Mouse (Mus musculus) c-Kit-positive CD71-positive TER-119-positive erythroid progenitor cells, embryonic 14.5 days (primary cell): ENCODE data around the gene Ralgps1.

Experiments used
- DNase-seq: peaks from one replicate; pipeline ENCODE4 v3.0.0-alpha.2; 2013; ENCODE audit warnings: low spot score

Ralgps1 gene

GRCm38 (mm10) chr2:33173686-33174085 is 197.6 kb downstream of the Ralgps1 start:
- DNase-seq, result no peak

- no peak for DNase-seq
Measured at GRCm38 (mm10) chr2:33173126-33173525, 198.2 kb downstream of the Ralgps1 start.

- DNase-seq, result no peak
Measured at GRCm38 (mm10) chr2:33170777-33171565, 200.3 kb downstream of the Ralgps1 start.

- DNase-seq, result no peak
Measured at GRCm38 (mm10) chr2:33169445-33169844, 201.8 kb downstream of the Ralgps1 start.

GRCm38 (mm10) chr2:33167060-33167459 is 204.2 kb downstream of the Ralgps1 start:
- no peak for DNase-seq

GRCm38 (mm10) chr2:33165710-33166374 is 205.4 kb downstream of the Ralgps1 start:
- DNase-seq, result no peak

- no peak for DNase-seq
Measured at GRCm38 (mm10) chr2:33165229-33165628, 206.1 kb downstream of the Ralgps1 start.

- no peak for DNase-seq
Measured at GRCm38 (mm10) chr2:33164646-33165045, 206.6 kb downstream of the Ralgps1 start.

GRCm38 (mm10) chr2:33162126-33162525 is 209.2 kb downstream of the Ralgps1 start:
- DNase-seq, result no peak

GRCm38 (mm10) chr2:33160326-33160973 is 210.8 kb downstream of the Ralgps1 start:
- no peak for DNase-seq

GRCm38 (mm10) chr2:33159593-33159992 is 211.7 kb downstream of the Ralgps1 start:
- DNase-seq, result no peak

GRCm38 (mm10) chr2:33158895-33159294 is 212.4 kb downstream of the Ralgps1 start:
- no peak for DNase-seq

GRCm38 (mm10) chr2:33156283-33156781 is 215.0 kb downstream of the Ralgps1 start:
- DNase-seq, result no peak

GRCm38 (mm10) chr2:33154751-33155372 is 216.4 kb downstream of the Ralgps1 start:
- peak; percentile 35 for DNase-seq

GRCm38 (mm10) chr2:33146994-33147393 is 224.3 kb downstream of the Ralgps1 start:
- DNase-seq, result no peak

GRCm38 (mm10) chr2:33143292-33143691 is 228.0 kb downstream of the Ralgps1 start:
- no peak for DNase-seq

- no peak for DNase-seq
Measured at GRCm38 (mm10) chr2:33138491-33138890, 232.8 kb downstream of the Ralgps1 start.

- no peak for DNase-seq
Measured at GRCm38 (mm10) chr2:33137731-33138130, 233.6 kb downstream of the Ralgps1 start.

GRCm38 (mm10) chr2:33137244-33137643 is 234.0 kb downstream of the Ralgps1 start:
- DNase-seq, result no peak

- DNase-seq, result no peak
Measured at GRCm38 (mm10) chr2:33136366-33136765, 234.9 kb downstream of the Ralgps1 start.

- no peak for DNase-seq
Measured at GRCm38 (mm10) chr2:33134766-33135490, 236.4 kb downstream of the Ralgps1 start.

GRCm38 (mm10) chr2:33132306-33132705 is 239.0 kb downstream of the Ralgps1 start:
- no peak for DNase-seq
